Mouse (Mus musculus) MEL (cell line): ENCODE measurements around the gene Mrpl47. TPM values are rescaled to one million over a fixed set of nuclear protein-coding genes. Genes with fewer than 3 reads are reported as not detected.
"Not testable (repeated sequence)": the region's sequence is repeated elsewhere in the genome, so short reads cannot be mapped to it uniquely, and the experiment has no call there.

ENCODE experiments used
- DNase-seq: peaks from one replicate; pipeline ENCODE4 v3.0.0; 2011; ENCODE audit warnings: low read depth, low spot score
- H3K27ac ChIP-seq: 2 replicates; pipeline ENCODE4 v1.5.1; 2012; ENCODE audit warnings: low read depth, mild to moderate bottlenecking, control low read depth, low read length, moderate library complexity; ENCODE audit not compliant: control insufficient read depth
- H3K27me3 ChIP-seq, 2 experiments: fragments of 150-350 bp in 1 of 2; sonication (generic) in 1 of 2; 2 replicates each; pipeline ENCODE4 v1.6.1; 2012; ENCODE audit warnings: low read length in 2 of 2, mild to moderate bottlenecking in 2 of 2, improper control_type of control experiment in 1 of 2, moderate library complexity in 1 of 2; ENCODE audit not compliant: insufficient read depth in 2 of 2, control insufficient read depth in 1 of 2
- H3K36me3 ChIP-seq, 2 experiments: 2 replicates each; pipeline ENCODE4 v1.6.1; 2012 to 2014; ENCODE audit warnings: low read length in 2 of 2, improper control_type of control experiment in 1 of 2, inconsistent platforms in 1 of 2, mild to moderate bottlenecking in 1 of 2; ENCODE audit not compliant: insufficient read depth in 2 of 2, control insufficient read depth in 1 of 2
- H3K4me1 ChIP-seq, 2 experiments: fragments of 150-350 bp in 1 of 2; sonication (generic) in 1 of 2; 2 replicates each; pipeline ENCODE4 v1.6.1; 2012; ENCODE audit warnings: low read length in 2 of 2, improper control_type of control experiment in 1 of 2, mild to moderate bottlenecking in 1 of 2; ENCODE audit not compliant: insufficient read depth in 2 of 2, control insufficient read depth in 1 of 2
- H3K4me3 ChIP-seq, 2 experiments: fragments of 150-350 bp in 1 of 2; sonication (generic) in 1 of 2; 2 replicates each; pipeline ENCODE4 v1.5.1; 2012; ENCODE audit warnings: low read depth in 2 of 2, low read length in 2 of 2, mild to moderate bottlenecking in 2 of 2, moderate library complexity in 2 of 2, control low read depth in 1 of 2, improper control_type of control experiment in 1 of 2; ENCODE audit not compliant: control insufficient read depth in 1 of 2, insufficient read depth in 1 of 2
- H3K79me2 ChIP-seq: 2 replicates; pipeline ENCODE4 v1.6.1; 2012; ENCODE audit warnings: mild to moderate bottlenecking, low read length, moderate library complexity; ENCODE audit not compliant: control insufficient read depth, poor library complexity, insufficient read depth
- H3K9ac ChIP-seq: 2 replicates; pipeline ENCODE4 v1.6.1; 2012; ENCODE audit warnings: low read depth, mild to moderate bottlenecking, control low read depth, low read length, moderate library complexity; ENCODE audit not compliant: control insufficient read depth, poor library complexity, severe bottlenecking
- H3K9me3 ChIP-seq: fragments of 150-350 bp; sonication (generic); replicated peaks from 2 replicates; pipeline ENCODE4 v1.6.1; 2012; ENCODE audit warnings: mild to moderate bottlenecking, low read length, improper control_type of control experiment, moderate library complexity; ENCODE audit not compliant: insufficient read depth
- E2F4 ChIP-seq: IDR thresholded peaks from 2 replicates; pipeline ENCODE4 v1.6.1; 2011; ENCODE audit warnings: low read depth, low read length, improper control_type of control experiment, borderline replicate concordance
- ELF1 ChIP-seq: IDR thresholded peaks from 2 replicates; pipeline ENCODE4 v1.6.1; 2014; ENCODE audit warnings: low read depth, mild to moderate bottlenecking, inconsistent platforms, low read length, improper control_type of control experiment, moderate library complexity
- EP300 ChIP-seq, 2 experiments: IDR thresholded peaks; 2 replicates each; pipeline ENCODE4 v1.6.1; 2011; ENCODE audit warnings: improper control_type of control experiment in 2 of 2, low read length in 2 of 2, low read depth in 1 of 2, mild to moderate bottlenecking in 1 of 2
- GABPA ChIP-seq: IDR thresholded peaks from 2 replicates; pipeline ENCODE4 v1.6.1; 2012; ENCODE audit warnings: low read depth, mild to moderate bottlenecking, inconsistent platforms, low read length, improper control_type of control experiment, moderate library complexity
- GATA1 ChIP-seq: IDR thresholded peaks from 2 replicates; pipeline ENCODE4 v1.6.1; 2011; ENCODE audit warnings: low read depth, low read length, improper control_type of control experiment
- MAX ChIP-seq: IDR thresholded peaks from 2 replicates; pipeline ENCODE4 v1.6.1; 2011; ENCODE audit warnings: low read length, improper control_type of control experiment
- MEF2A ChIP-seq: IDR thresholded peaks from 2 replicates; pipeline ENCODE4 v1.6.1; 2014; ENCODE audit warnings: low read depth, mild to moderate bottlenecking, inconsistent platforms, low read length, improper control_type of control experiment; ENCODE audit not compliant: poor library complexity, insufficient replicate concordance, severe bottlenecking; ENCODE audit errors: extremely low read depth
- MYB ChIP-seq: IDR thresholded peaks from 2 replicates; pipeline ENCODE4 v1.6.1; 2011; ENCODE audit warnings: mild to moderate bottlenecking, low read depth, low read length, improper control_type of control experiment
- NELFE ChIP-seq: IDR thresholded peaks from 2 replicates; pipeline ENCODE4 v1.6.1; 2011; ENCODE audit warnings: low read depth, low read length, improper control_type of control experiment
- POLR2A ChIP-seq, 2 experiments: IDR thresholded peaks; 2 replicates each; pipeline ENCODE4 v1.6.1; 2011 to 2012; ENCODE audit warnings: low read length in 2 of 2, mild to moderate bottlenecking in 2 of 2, control low read depth in 1 of 2, improper control_type of control experiment in 1 of 2, low read depth in 1 of 2, moderate library complexity in 1 of 2; ENCODE audit not compliant: control insufficient read depth in 1 of 2, insufficient read depth in 1 of 2, poor library complexity in 1 of 2
- POLR2AphosphoS2 ChIP-seq: IDR thresholded peaks from 2 replicates; pipeline ENCODE4 v1.6.1; 2011; ENCODE audit warnings: low read length, improper control_type of control experiment
- POLR2AphosphoS5 ChIP-seq: IDR thresholded peaks from 2 replicates; pipeline ENCODE4 v1.6.1; 2012; ENCODE audit warnings: low read depth, borderline replicate concordance, mild to moderate bottlenecking, inconsistent platforms, low read length, moderate library complexity, mixed read lengths
- RCOR1 ChIP-seq: IDR thresholded peaks from 2 replicates; pipeline ENCODE4 v1.6.1; 2012; ENCODE audit warnings: low read depth, mild to moderate bottlenecking, inconsistent platforms, low read length, improper control_type of control experiment
- TAL1 ChIP-seq: IDR thresholded peaks from 2 replicates; pipeline ENCODE4 v1.6.1; 2012; ENCODE audit warnings: mild to moderate bottlenecking, inconsistent platforms, low read length, moderate library complexity, mixed read lengths
- UBTF ChIP-seq: IDR thresholded peaks from 2 replicates; pipeline ENCODE4 v1.6.1; 2012; ENCODE audit warnings: low read depth, mild to moderate bottlenecking, inconsistent platforms, low read length, improper control_type of control experiment, moderate library complexity, borderline replicate concordance; ENCODE audit not compliant: insufficient read depth
- USF2 ChIP-seq, 2 experiments: IDR thresholded peaks; 2 replicates each; pipeline ENCODE4 v1.6.1; 2011 to 2012; ENCODE audit warnings: improper control_type of control experiment in 2 of 2, low read length in 2 of 2, borderline replicate concordance in 1 of 2, inconsistent platforms in 1 of 2, low read depth in 1 of 2, mild to moderate bottlenecking in 1 of 2; ENCODE audit not compliant: insufficient read depth in 1 of 2
- ZNF384 ChIP-seq: IDR thresholded peaks from 2 replicates; pipeline ENCODE4 v1.6.1; 2012; ENCODE audit warnings: low read depth, mild to moderate bottlenecking, inconsistent platforms, low read length, improper control_type of control experiment
- polyA plus RNA-seq, 2 experiments: library from polyadenylated mRNA; stranded (reverse) in 1 of 2; unstranded in 1 of 2; fragments of >175 nt in 1 of 2; fragments of >200 nt in 1 of 2; gene quantifications; 2 replicates each; pipeline versions ENCODE4 v1.2.1 to v1.2.4; 2012; ENCODE audit warnings: low replicate concordance in 2 of 2, low read depth in 1 of 2; ENCODE audit not compliant: insufficient read length in 2 of 2, insufficient read depth in 1 of 2, missing spikeins in 1 of 2
- total RNA-seq: library from RNA; depleted of rRNA; stranded (reverse); fragments of 300-350 nt; gene quantifications from 2 replicates; pipeline ENCODE4 v1.2.3, GENCODE M21; 2012

Mrpl47 gene
- total and polyA plus RNA-seq, 3 experiments, result 70.3 to 73.1 TPM; not detected in 1

GRCm38 (mm10) chr3:32705647-32706348, 31.6 kb downstream of the Mrpl47 start, which contains the start of gene Actl6a:
Gene Actl6a (plus strand): TSS chr3:32706298.
- not testable (repeated sequence) for H3K27me3 ChIP-seq, H3K9me3 ChIP-seq, H3K27ac ChIP-seq, H3K4me3 ChIP-seq, H3K9ac ChIP-seq
- H3K4me1 ChIP-seq, result peaks cover 13 to 14% of the 10 kb centered on the region in 2 experiments
- H3K79me2 ChIP-seq, result peaks cover 18% of the 10 kb centered on the region
- peak; percentile 50 for DNase-seq
- TF ChIP-seq EP300 (IDR thresholded peaks at IDR 0.05; ENCODE audit: low read depth in 1 of 2, low read length in 2 of 2), result 0 out of 4 replicates have a peak, but pooled peaks of 1 of the 2 experiments have one; percentile 8
- peaks cover 0 to 17% of the 10 kb centered on the region in 2 experiments; a peak in 2 of 4 replicates for H3K36me3 ChIP-seq

- H3K9me3 ChIP-seq, H3K4me3 ChIP-seq, DNase-seq, H3K9ac ChIP-seq, H3K27ac ChIP-seq, H3K36me3 ChIP-seq, H3K27me3 ChIP-seq: not testable (repeated sequence)
- Histone ChIP-seq H3K4me1 (peaks cover 11 to 13% of the 10 kb centered on the region in 2 experiments), H3K79me2 (peaks cover 11% of the 10 kb centered on the region)
Measured at GRCm38 (mm10) chr3:32704632-32705031, 32.8 kb downstream of the Mrpl47 start.

- not testable (repeated sequence) for H3K27ac ChIP-seq, DNase-seq, H3K4me3 ChIP-seq, H3K36me3 ChIP-seq, H3K27me3 ChIP-seq, H3K9me3 ChIP-seq, H3K79me2 ChIP-seq, H3K9ac ChIP-seq
- peak; percentile 60 for TF ChIP-seq ZNF384
- H3K4me1 ChIP-seq, result peaks cover 11 to 13% of the 10 kb centered on the region in 2 experiments
Measured at GRCm38 (mm10) chr3:32704021-32704420, 33.4 kb downstream of the Mrpl47 start.

GRCm38 (mm10) chr3:32698228-32698863, 39.1 kb downstream of the Mrpl47 start:
- no peaks in the 10 kb centered on the region for H3K9me3 ChIP-seq
- H3K79me2 ChIP-seq, result no peaks in the 10 kb centered on the region
- TF ChIP-seq POLR2AphosphoS2 (no peak), MEF2A (no peak), E2F4 (no peak), POLR2A (IDR thresholded peaks at IDR 0.05; ENCODE audit: control insufficient read depth in 1 of 2, insufficient read depth in 1 of 2, low read depth in 1 of 2, low read length in 2 of 2, poor library complexity in 1 of 2) (0 out of 4 replicates have a peak, but pooled peaks of 1 of the 2 experiments have one; percentile 33), NELFE (no peak), TAL1 (no peak), MAX (peak; percentile 82), GATA1 (no peak; the same call in 1 of the 2 replicates), RCOR1 (no peak; the same call in 1 of the 2 replicates), GABPA (no peak), ELF1 (no peak), UBTF (no peak), POLR2AphosphoS5 (no peak), USF2 (IDR thresholded peaks at IDR 0.05; ENCODE audit: borderline replicate concordance in 1 of 2, insufficient read depth in 1 of 2, low read depth in 1 of 2, low read length in 2 of 2) (no peak), MYB (no peak; the same call in 1 of the 2 replicates)

More at GRCm38 (mm10) chr3:32698228-32698863, 39.1 kb downstream of the Mrpl47 start:
- Histone ChIP-seq H3K4me1 (peaks cover 6 to 7% of the 10 kb centered on the region in 2 experiments), H3K9ac (peak overlapping the region; percentile 51), H3K27me3 (no peaks in the 10 kb centered on the region), H3K36me3 (peaks cover 0 to 12% of the 10 kb centered on the region in 2 experiments; a peak in 2 of 4 replicates), H3K27ac (peak overlapping the region; percentile 59), H3K4me3 (no peak overlapping the region)
- DNase-seq, result peak; percentile 95
